Mouse (Mus musculus) liver, embryonic 13.5 days (tissue): ENCODE data around the gene Wdr59. TPM values are rescaled to one million over a fixed set of nuclear protein-coding genes. Genes with fewer than 3 reads are reported as not detected.

ENCODE experiments used
- ATAC-seq: fragments of 200-750 bp; cut with Nextera tagmentation; 2 replicates; pipeline ENCODE4 v1.8.0; 2017; ENCODE audit warnings: low read depth, mild to moderate bottlenecking, moderate number of reproducible peaks, moderate library complexity
- DNase-seq: peaks from one replicate; pipeline ENCODE4 v3.0.0; 2022
- H3K27ac ChIP-seq: fragments of 300-500 bp; sonication (generic); 2 replicates; pipeline ENCODE4 v1.5.1; 2015; ENCODE audit warnings: moderate library complexity, mild to moderate bottlenecking, inconsistent platforms
- H3K27me3 ChIP-seq: fragments of 300-500 bp; sonication (generic); 2 replicates; pipeline ENCODE4 v1.6.1; 2015; ENCODE audit warnings: mild to moderate bottlenecking, inconsistent platforms
- H3K36me3 ChIP-seq: fragments of 300-500 bp; sonication (generic); 2 replicates; pipeline ENCODE4 v1.6.1; 2015; ENCODE audit warnings: mild to moderate bottlenecking, inconsistent platforms
- H3K4me1 ChIP-seq: fragments of 300-500 bp; sonication (generic); replicated peaks from 2 replicates; pipeline ENCODE4 v1.6.1; 2015; ENCODE audit warnings: inconsistent platforms
- H3K4me2 ChIP-seq: fragments of 300-500 bp; sonication (generic); 2 replicates; pipeline ENCODE4 v1.6.1; 2015; ENCODE audit warnings: inconsistent platforms, mild to moderate bottlenecking, moderate library complexity
- H3K4me3 ChIP-seq: fragments of 300-500 bp; sonication (generic); replicated peaks from 2 replicates; pipeline ENCODE4 v1.5.1; 2015; ENCODE audit warnings: mild to moderate bottlenecking, inconsistent platforms
- H3K9ac ChIP-seq: fragments of 300-500 bp; sonication (generic); 2 replicates; pipeline ENCODE4 v1.6.1; 2015; ENCODE audit warnings: mild to moderate bottlenecking, inconsistent platforms
- H3K9me3 ChIP-seq: fragments of 300-500 bp; sonication (generic); replicated peaks from 2 replicates; pipeline ENCODE4 v1.6.1; 2016; ENCODE audit warnings: inconsistent platforms
- WGBS: fragments of 180-500 bp; shearing (Covaris S2); methylation state at CpG from one replicate; pipeline ENCODE4 v1.1.7; 2015; ENCODE audit not compliant: insufficient replicate concordance; 5-methylcytosine and 5-hydroxymethylcytosine counted together
- polyA plus RNA-seq: library from polyadenylated mRNA; unstranded; fragments of >200 nt; fragmentation: Nextera tagmentation; extraction: Ambion mirVana; gene quantifications from 2 replicates; pipeline ENCODE4 v1.2.1, GENCODE M21; 2015

The Wdr59 gene
- polyA plus RNA-seq, 1 experiment from 2014 or later, result 1.8 TPM

DNA sequence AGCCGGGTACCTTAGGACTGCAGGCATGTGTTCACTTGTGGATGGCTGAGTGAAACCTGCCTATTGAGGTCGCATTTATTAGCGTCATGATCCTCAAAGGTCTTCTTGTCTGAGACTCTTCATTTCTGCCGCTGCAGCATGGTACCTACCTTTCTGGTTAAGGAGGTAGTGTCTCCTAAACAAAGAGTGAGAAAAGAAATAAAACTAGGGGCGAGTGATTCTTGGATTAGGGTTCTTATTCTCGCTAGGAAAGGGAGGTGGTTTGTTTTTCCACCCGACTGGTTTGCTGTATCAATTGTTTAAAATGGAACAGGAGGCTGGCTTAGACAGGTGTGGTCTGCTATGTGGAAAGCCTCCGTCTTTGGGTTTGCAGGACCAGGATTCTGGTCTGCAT lies 15.9 kb upstream of the Wdr59 start:
- H3K27me3 ChIP-seq, result 0 out of 2 replicates have a peak, but pooled peaks cover 5% of the 10 kb centered on the region
- H3K36me3 ChIP-seq, result no peaks in the 10 kb centered on the region
- H3K9ac ChIP-seq, result peak overlapping the region; percentile 85
- no peaks in the 10 kb centered on the region for H3K9me3 ChIP-seq
- 10% methylated on average over 8 of the region's 8 CpGs for WGBS
- peak; percentile 1; the same call in 1 of the 2 replicates for ATAC-seq
- peak overlapping the region; percentile 83 for H3K4me3 ChIP-seq
- DNase-seq, result no peak
- H3K27ac ChIP-seq, result no peak overlapping the region
- peak overlapping the region; percentile 100 for H3K4me2 ChIP-seq
- H3K4me1 ChIP-seq, result peaks cover 57% of the 10 kb centered on the region

DNA sequence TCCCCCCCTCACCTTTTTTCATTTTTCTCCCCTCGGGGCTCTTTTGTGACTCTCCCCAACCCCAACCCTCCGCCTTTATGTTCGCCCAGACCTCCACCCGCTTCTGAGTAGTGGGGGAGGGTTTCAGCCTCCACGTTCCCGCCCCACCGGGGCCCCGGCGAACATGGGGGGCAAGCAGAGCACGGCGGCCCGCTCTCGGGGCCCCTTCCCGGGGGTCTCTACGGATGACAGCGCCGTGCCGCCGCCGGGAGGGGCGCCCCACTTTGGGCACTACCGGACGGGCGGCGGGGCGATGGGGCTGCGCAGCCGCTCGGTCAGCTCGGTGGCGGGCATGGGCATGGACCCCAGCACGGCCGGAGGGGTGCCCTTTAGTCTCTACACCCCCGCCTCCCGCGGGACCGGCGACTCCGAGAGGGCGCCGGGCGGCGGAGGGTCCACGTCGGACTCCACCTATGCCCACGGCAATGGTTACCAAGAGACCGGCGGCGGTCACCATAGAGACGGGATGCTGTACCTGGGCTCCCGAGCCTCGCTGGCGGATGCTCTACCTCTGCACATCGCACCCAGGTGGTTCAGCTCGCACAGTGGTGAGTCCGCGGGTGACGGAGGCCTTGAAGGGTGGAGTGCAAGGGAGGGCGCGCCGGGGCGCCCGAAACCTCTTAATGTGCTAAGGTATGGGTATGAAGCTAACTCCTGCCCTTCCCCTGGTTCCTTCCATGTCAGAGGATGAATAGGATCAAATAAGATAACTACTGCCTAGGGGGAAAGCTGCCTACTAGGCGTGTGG lies 15.3 kb upstream of the Wdr59 start:
- ATAC-seq, result peak; percentile 33
- peak overlapping the region; percentile 100 for H3K4me2 ChIP-seq
- no peaks in the 10 kb centered on the region for H3K9me3 ChIP-seq
- DNase-seq, result peak; percentile 33
- H3K27me3 ChIP-seq, result 0 out of 2 replicates have a peak, but pooled peaks cover 5% of the 10 kb centered on the region
- peak overlapping the region; percentile 83 for H3K4me3 ChIP-seq
- H3K27ac ChIP-seq, result peak overlapping the region; percentile 61
- peak overlapping the region; percentile 85 for H3K9ac ChIP-seq
- WGBS, result under 1% methylated on average over 63 of the region's 64 CpGs
- no peaks in the 10 kb centered on the region for H3K36me3 ChIP-seq
- H3K4me1 ChIP-seq, result peaks cover 52% of the 10 kb centered on the region

DNA sequence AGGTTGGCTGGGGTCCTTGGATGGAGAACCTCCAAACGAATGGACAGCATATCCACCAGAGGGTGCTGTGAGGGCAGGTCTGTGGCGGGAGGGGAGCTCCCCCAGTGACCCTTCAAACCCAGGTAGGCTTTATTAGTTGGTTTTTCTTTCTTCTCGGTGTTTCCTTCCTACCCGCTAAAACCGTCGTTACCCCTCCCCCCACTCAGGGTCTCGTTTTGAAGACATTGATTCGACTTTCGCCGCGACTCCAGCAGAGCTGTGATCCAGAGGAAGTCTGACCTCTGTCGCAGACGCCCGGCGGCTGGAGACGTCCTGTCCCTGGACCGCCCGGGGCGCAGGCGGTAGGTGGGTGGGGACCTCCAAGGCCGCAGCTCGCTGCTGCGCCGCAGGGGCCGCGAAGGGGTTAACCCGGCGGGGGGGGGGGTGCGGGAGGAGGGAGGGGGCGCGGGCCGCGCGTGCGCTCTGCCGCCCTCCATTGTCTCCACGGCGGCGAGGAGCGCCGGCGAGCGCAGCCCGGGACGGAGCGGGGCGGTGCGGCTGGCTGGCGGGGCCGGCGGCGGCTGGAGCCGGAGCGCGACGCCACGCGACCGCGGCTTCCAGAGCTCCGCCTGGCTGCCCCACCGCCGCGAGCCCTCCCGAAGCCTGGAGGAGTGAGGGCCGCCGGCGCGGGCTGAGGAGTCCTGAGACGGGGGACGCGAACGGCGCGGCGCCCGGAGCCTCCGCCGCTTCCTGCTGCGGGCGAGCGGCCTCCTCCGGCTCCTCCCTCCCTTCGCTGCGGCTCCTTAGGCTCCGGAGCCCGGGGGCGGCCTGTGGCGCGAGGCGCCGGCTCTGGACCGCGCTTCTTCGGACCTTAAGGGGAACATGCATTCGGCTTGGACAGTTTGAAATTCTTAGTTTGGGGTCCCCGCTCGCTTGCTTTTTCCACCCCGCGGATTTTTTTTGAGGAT lies 14.4 kb upstream of the Wdr59 start, which contains the start of gene Znrf1:
Znrf1 (plus strand) TSS at position 67 of the 947 bp plus-strand sequence.
- H3K4me1 ChIP-seq, result peaks cover 43% of the 10 kb centered on the region
- peak within 1 kb of the TSS; percentile 85 for H3K9ac ChIP-seq
- H3K9me3 ChIP-seq, result no peaks in the 10 kb centered on the region
- WGBS, result under 1% methylated on average over 60 of the region's 100 CpGs
- H3K4me2 ChIP-seq, result peak within 1 kb of the TSS; percentile 100
- H3K36me3 ChIP-seq, result no peaks in the 10 kb centered on the region
- ATAC-seq (peak; percentile 83), DNase-seq (peak; percentile 66)
- H3K4me3 ChIP-seq, result peak within 1 kb of the TSS; percentile 83
- H3K27me3 ChIP-seq, result 0 out of 2 replicates have a peak, but pooled peaks cover 5% of the 10 kb centered on the region
- peak within 1 kb of the TSS; percentile 75 for H3K27ac ChIP-seq

DNA sequence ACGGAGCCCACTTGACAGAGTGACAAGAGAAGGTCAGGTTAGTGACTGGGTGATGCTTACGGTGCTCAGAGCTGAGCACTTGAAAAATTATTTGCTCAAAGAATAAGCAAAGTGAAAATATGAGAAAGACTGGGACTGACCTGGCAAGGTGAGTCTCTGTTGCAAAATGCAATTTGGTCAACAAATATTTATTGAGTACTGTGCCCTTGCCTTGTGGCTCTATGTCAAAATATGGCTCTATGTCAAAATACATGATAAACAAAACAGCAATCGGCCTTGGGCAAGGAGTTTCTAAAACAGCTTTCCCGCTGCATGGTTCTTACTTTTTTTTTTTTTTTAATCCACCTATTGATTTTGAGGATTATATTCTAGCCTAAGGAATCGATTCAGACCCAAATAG lies 13.6 kb upstream of the Wdr59 start:
- no peaks in the 10 kb centered on the region for H3K36me3 ChIP-seq
- ATAC-seq (no peak), DNase-seq (no peak)
- peak overlapping the region; percentile 83; the same call in 1 of the 2 replicates for H3K4me3 ChIP-seq
- H3K4me1 ChIP-seq, result peaks cover 35% of the 10 kb centered on the region
- H3K9me3 ChIP-seq, result no peaks in the 10 kb centered on the region
- WGBS, result 51% methylated on average over 5 of the region's 5 CpGs
- H3K9ac ChIP-seq, result no peak overlapping the region
- peak overlapping the region; percentile 100 for H3K4me2 ChIP-seq
- H3K27ac ChIP-seq, result no peak overlapping the region
- H3K27me3 ChIP-seq, result 0 out of 2 replicates have a peak, but pooled peaks cover 5% of the 10 kb centered on the region

DNA sequence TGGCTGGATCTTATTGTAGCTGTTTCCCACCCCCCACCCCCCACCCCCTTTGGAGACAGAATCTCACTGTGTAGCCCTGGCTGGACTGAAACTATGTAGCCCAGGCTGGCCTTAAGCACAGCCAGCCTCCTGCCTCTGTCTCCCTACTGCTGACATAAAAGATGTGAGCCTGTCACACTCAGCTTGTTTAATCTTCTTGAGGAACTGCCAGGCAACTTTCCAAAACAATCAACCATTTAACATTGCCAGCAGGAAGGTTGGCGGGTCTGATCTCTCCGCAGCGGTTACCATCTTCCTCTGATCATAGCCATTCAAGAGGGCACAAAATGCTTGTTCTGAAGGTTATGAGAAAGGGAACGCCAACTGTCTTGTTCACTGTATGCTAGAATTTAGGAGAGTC lies 11.6 kb upstream of the Wdr59 start:
- DNase-seq (no peak), ATAC-seq (no peak)
- 80% methylated on average over 4 of the region's 4 CpGs for WGBS
- Histone ChIP-seq H3K9me3 (no peaks in the 10 kb centered on the region), H3K27me3 (0 out of 2 replicates have a peak, but pooled peaks cover 5% of the 10 kb centered on the region), H3K9ac (no peak overlapping the region), H3K36me3 (no peaks in the 10 kb centered on the region), H3K4me1 (peaks cover 17% of the 10 kb centered on the region), H3K4me3 (no peak overlapping the region), H3K27ac (no peak overlapping the region), H3K4me2 (no peak overlapping the region)

DNA sequence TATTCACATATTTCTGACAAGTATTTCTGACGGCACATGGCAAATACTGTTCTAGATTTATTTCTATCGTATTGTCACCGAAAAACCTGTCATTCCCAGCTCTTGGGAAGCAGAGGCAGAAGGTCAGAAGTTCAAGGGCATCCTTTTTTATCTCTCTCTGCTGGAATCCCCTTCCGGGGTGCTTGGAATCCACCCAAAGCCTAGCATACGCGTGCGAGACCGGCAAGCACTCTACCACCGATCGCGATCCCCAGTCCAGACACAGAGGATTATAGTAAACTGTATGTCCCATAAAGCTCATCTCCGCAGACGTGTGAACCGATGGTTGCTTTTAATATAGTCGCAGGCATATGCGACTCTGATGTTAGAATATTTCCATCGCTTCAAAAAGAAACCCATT lies 9.7 kb upstream of the Wdr59 start:
- no peaks in the 10 kb centered on the region for H3K9me3 ChIP-seq
- H3K27ac ChIP-seq, result no peak overlapping the region
- ATAC-seq (no peak), DNase-seq (no peak)
- peaks cover 6% of the 10 kb centered on the region; the same call in 1 of the 2 replicates for H3K4me1 ChIP-seq
- H3K4me3 ChIP-seq, result no peak overlapping the region
- WGBS, result 80% methylated on average over 17 of the region's 17 CpGs
- H3K36me3 ChIP-seq, result no peaks in the 10 kb centered on the region
- no peak overlapping the region for H3K9ac ChIP-seq
- no peaks in the 10 kb centered on the region for H3K27me3 ChIP-seq
- no peak overlapping the region for H3K4me2 ChIP-seq

DNA sequence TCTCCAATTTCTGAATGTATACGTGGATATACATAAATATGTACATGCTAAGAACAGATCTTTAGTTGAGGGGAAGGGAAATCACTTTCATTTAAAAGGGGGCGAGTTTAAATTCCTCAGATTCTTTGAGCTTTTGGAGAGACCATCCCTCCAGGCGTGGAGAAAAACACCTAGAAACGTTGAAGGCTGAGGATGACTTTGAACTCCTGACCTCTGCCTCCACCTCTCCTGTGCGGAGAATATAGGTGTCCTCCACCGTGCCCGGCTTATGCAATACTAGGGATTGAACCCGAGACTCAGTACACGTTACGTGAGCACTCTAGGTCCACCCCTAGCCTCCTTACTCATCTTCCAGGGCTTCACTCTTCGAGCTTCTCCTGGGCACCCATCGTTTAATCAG lies 9.3 kb upstream of the Wdr59 start:
- no peaks in the 10 kb centered on the region for H3K36me3 ChIP-seq
- peaks cover 10% of the 10 kb centered on the region; the same call in 1 of the 2 replicates for H3K4me1 ChIP-seq
- H3K4me2 ChIP-seq, result no peak overlapping the region
- DNase-seq (no peak), ATAC-seq (no peak)
- no peaks in the 10 kb centered on the region for H3K27me3 ChIP-seq
- H3K9ac ChIP-seq, result no peak overlapping the region
- no peak overlapping the region for H3K27ac ChIP-seq
- H3K9me3 ChIP-seq, result no peaks in the 10 kb centered on the region
- H3K4me3 ChIP-seq, result no peak overlapping the region
- WGBS, result 71% methylated on average over 12 of the region's 12 CpGs

DNA sequence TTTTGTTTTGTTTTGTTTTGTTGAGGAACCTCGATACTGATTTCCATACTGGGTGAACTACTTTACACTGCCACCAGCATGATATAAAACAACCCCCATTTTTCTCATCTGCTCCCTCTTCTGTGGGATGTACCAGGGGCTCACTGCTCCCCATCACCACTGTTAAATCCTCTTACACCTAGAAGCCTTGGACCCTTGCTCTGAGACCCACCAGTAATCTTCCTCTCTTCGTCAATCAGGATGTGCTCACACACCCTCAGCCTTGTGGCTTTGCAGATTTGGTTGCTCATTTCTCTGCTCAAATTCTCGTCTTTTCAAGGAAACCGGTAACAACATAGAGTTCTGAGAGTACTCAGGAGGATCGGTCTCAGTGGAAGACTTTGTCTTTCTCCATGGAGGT lies 6.2 kb upstream of the Wdr59 start:
- H3K36me3 ChIP-seq, result no peaks in the 10 kb centered on the region
- no peak for DNase-seq
- no peak overlapping the region for H3K4me2 ChIP-seq
- H3K4me1 ChIP-seq, result peaks cover 10% of the 10 kb centered on the region; the same call in 1 of the 2 replicates
- H3K9ac ChIP-seq, result no peak overlapping the region
- WGBS, result 60% methylated on average over 5 of the region's 5 CpGs
- H3K27me3 ChIP-seq, result no peaks in the 10 kb centered on the region
- ATAC-seq, result no peak
- no peak overlapping the region for H3K4me3 ChIP-seq
- no peak overlapping the region for H3K27ac ChIP-seq
- H3K9me3 ChIP-seq, result no peaks in the 10 kb centered on the region

DNA sequence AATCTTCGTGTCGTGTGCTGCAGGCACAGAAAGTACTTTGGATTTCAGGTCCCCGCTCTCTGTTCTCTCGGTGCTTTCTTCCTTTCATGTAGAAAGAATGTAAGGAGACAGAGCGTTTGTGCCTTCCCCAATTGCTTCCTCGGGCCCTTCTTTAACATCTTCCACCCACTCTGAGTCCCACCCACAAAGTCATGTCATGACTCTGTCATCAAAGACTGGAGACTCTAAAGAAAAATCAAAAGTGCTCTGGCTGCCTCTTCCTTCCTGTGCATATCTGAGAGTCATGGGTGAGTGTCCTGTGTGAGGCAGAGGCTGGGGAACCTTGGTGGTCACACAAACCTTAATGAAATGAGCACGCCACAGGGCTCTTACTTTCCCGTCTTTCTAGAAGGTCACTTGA lies 5.3 kb upstream of the Wdr59 start:
- Histone ChIP-seq H3K4me1 (peaks cover 10% of the 10 kb centered on the region; the same call in 1 of the 2 replicates), H3K36me3 (no peaks in the 10 kb centered on the region), H3K4me2 (no peak overlapping the region), H3K27ac (no peak overlapping the region), H3K4me3 (no peak overlapping the region), H3K27me3 (no peaks in the 10 kb centered on the region), H3K9me3 (no peaks in the 10 kb centered on the region), H3K9ac (no peak overlapping the region)
- WGBS, result 40% methylated on average over 8 of the region's 8 CpGs
- no peak for ATAC-seq
- no peak for DNase-seq

DNA sequence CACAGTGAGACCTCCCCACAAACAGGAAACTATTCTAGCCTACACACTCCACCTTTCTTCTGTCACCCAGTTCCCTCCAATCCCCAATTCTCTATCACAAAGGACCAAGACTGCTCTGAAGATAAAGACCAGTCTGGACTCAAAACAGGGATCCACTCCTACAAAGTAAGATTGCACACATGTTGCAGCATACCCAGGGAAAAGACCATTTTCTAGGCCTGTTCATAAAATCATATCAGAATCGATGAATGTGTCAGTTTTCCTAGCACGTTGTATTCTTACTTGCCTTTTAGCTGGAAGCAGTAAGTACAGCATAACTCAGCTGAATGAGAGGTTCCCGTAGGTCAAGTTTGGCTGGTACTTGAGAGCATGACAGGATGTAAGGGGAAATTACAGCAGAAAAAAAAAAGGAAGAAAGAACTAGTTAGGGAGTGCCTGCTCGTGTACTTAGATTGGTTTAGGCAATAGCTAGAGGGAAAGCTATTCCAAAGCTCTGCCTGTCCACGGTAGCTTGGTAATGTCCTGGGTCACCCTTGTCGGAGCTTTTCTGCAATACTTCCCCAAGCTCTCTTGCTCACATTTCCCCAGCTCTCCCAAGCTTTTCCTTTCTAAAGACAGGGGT lies 4.6 kb upstream of the Wdr59 start:
- DNase-seq (no peak), ATAC-seq (no peak)
- H3K27me3 ChIP-seq, result no peaks in the 10 kb centered on the region
- H3K9me3 ChIP-seq, result no peaks in the 10 kb centered on the region
- H3K36me3 ChIP-seq, result no peaks in the 10 kb centered on the region
- H3K4me2 ChIP-seq, result no peak overlapping the region
- H3K27ac ChIP-seq, result no peak overlapping the region
- H3K9ac ChIP-seq, result no peak overlapping the region
- H3K4me1 ChIP-seq, result peaks cover 11% of the 10 kb centered on the region
- no peak overlapping the region for H3K4me3 ChIP-seq
- WGBS, result 43% methylated on average over 6 of the region's 6 CpGs

DNA sequence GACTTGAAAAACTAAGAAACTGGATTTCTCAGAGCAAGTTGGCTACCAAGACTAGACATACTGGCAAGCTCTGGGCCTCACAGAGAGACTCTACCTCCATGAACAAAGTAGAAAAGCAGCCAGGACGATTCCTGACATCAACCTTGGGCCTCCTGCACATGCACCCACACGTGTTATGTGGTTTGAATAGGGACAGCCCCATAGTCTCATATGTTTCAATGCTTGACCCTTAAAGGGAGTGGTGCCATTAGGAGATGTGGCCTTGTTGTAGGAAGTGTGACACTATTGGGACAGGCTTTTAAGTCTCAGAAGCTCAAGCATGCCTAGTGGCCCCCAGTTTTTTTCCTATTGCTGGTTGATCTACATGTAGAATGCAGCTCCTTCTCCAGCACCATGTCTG lies 4.4 kb downstream of the Wdr59 start:
- WGBS, result 77% methylated on average over 2 of the region's 2 CpGs
- Histone ChIP-seq H3K4me1 (peaks cover 34% of the 10 kb centered on the region), H3K9ac (no peak overlapping the region), H3K4me3 (no peak overlapping the region), H3K36me3 (peaks cover 5% of the 10 kb centered on the region), H3K27ac (0 out of 2 replicates have a peak overlapping the region, but pooled peaks have one; percentile 69), H3K4me2 (no peak overlapping the region), H3K27me3 (no peaks in the 10 kb centered on the region), H3K9me3 (peaks cover 4% of the 10 kb centered on the region; the same call in 1 of the 2 replicates)
- DNase-seq (no peak), ATAC-seq (no peak)
